Mouse (Mus musculus): ENCODE measurements around the gene Ppara. TPM values are rescaled to one million over a fixed set of nuclear protein-coding genes. Genes with fewer than 3 reads are reported as not detected.
A peak's percentile ranks its signal among the peaks of the same experiment; 100 is the strongest.

Ppara gene
- polyA plus RNA-seq, 1 experiment from 2014 or later = 14.3 TPM

GRCm38 (mm10) chr15:85703858-85704257 is 30.9 kb upstream of the Ppara start:
- H3K27ac ChIP-seq (ENCODE audit: low read depth, low read length) = no peak overlapping the region
- H3K9me3 ChIP-seq (ENCODE audit: control insufficient read depth) = no peaks in the 10 kb centered on the region
- 97% methylated on average over 4 of the region's 4 CpGs for WGBS
- peaks cover 62% of the 10 kb centered on the region for H3K36me3 ChIP-seq (ENCODE audit: control insufficient read depth, insufficient read depth)
- H3K4me2 ChIP-seq (replicated peaks; ENCODE audit: low read depth) = no peak overlapping the region
- TF ChIP-seq CTCF (IDR thresholded peaks at IDR 0.05; ENCODE audit: low read depth) = peak; percentile 39
- no peaks in the 10 kb centered on the region for H3K4me1 ChIP-seq (replicated peaks; ENCODE audit: control insufficient read depth, insufficient read depth, low read length)
- no peaks in the 10 kb centered on the region for H3K27me3 ChIP-seq (replicated peaks; ENCODE audit: control insufficient read depth, insufficient read depth, low read length)
- H3K4me3 ChIP-seq (ENCODE audit: low read depth, low read length) = no peak overlapping the region
- no peak overlapping the region for H3K9ac ChIP-seq (ENCODE audit: low read depth, low read length)
- no peak for ATAC-seq

GRCm38 (mm10) chr15:85704341-85705012 is 30.3 kb upstream of the Ppara start:
- peaks cover 61% of the 10 kb centered on the region for H3K36me3 ChIP-seq (ENCODE audit: control insufficient read depth, insufficient read depth)
- 74% methylated on average over 8 of the region's 8 CpGs for WGBS
- ATAC-seq = no peak

GRCm38 (mm10) chr15:85705013-85705528 is 29.7 kb upstream of the Ppara start:
- no peak for TF ChIP-seq CTCF (IDR thresholded peaks at IDR 0.05; ENCODE audit: low read depth)
- Histone ChIP-seq H3K4me1 (replicated peaks; ENCODE audit: control insufficient read depth, insufficient read depth, low read length) (no peaks in the 10 kb centered on the region), H3K9me3 (ENCODE audit: control insufficient read depth) (no peaks in the 10 kb centered on the region), H3K36me3 (ENCODE audit: control insufficient read depth, insufficient read depth) (peaks cover 57% of the 10 kb centered on the region), H3K9ac (ENCODE audit: low read depth, low read length) (no peak overlapping the region), H3K4me3 (ENCODE audit: low read depth, low read length) (no peak overlapping the region), H3K27me3 (replicated peaks; ENCODE audit: control insufficient read depth, insufficient read depth, low read length) (no peaks in the 10 kb centered on the region), H3K4me2 (replicated peaks; ENCODE audit: low read depth) (no peak overlapping the region), H3K27ac (ENCODE audit: low read depth, low read length) (no peak overlapping the region)
- 85% methylated on average over 9 of the region's 9 CpGs for WGBS
- ATAC-seq = no peak

More at GRCm38 (mm10) chr15:85704341-85705012, 30.3 kb upstream of the Ppara start:
- no peaks in the 10 kb centered on the region for H3K4me1 ChIP-seq (replicated peaks; ENCODE audit: control insufficient read depth, insufficient read depth, low read length)
- no peak overlapping the region for H3K4me3 ChIP-seq (ENCODE audit: low read depth, low read length)
- no peak overlapping the region for H3K27ac ChIP-seq (ENCODE audit: low read depth, low read length)
- no peak overlapping the region for H3K9ac ChIP-seq (ENCODE audit: low read depth, low read length)
- no peak for TF ChIP-seq CTCF (IDR thresholded peaks at IDR 0.05; ENCODE audit: low read depth)
- H3K27me3 ChIP-seq (replicated peaks; ENCODE audit: control insufficient read depth, insufficient read depth, low read length) = no peaks in the 10 kb centered on the region
- no peak overlapping the region for H3K4me2 ChIP-seq (replicated peaks; ENCODE audit: low read depth)
- H3K9me3 ChIP-seq (ENCODE audit: control insufficient read depth) = no peaks in the 10 kb centered on the region

- ATAC-seq = no peak
- Histone ChIP-seq H3K4me2 (replicated peaks; ENCODE audit: low read depth) (no peak overlapping the region), H3K27ac (ENCODE audit: low read depth, low read length) (no peak overlapping the region), H3K4me3 (ENCODE audit: low read depth, low read length) (no peak overlapping the region), H3K9ac (ENCODE audit: low read depth, low read length) (no peak overlapping the region), H3K27me3 (replicated peaks; ENCODE audit: control insufficient read depth, insufficient read depth, low read length) (no peaks in the 10 kb centered on the region), H3K9me3 (ENCODE audit: control insufficient read depth) (no peaks in the 10 kb centered on the region), H3K36me3 (ENCODE audit: control insufficient read depth, insufficient read depth) (peaks cover 54% of the 10 kb centered on the region), H3K4me1 (replicated peaks; ENCODE audit: control insufficient read depth, insufficient read depth, low read length) (no peaks in the 10 kb centered on the region)
- 84% methylated on average over 13 of the region's 13 CpGs for WGBS
- TF ChIP-seq CTCF (IDR thresholded peaks at IDR 0.05; ENCODE audit: low read depth) = no peak
Observed at GRCm38 (mm10) chr15:85705566-85706332, 29.0 kb upstream of the Ppara start.

GRCm38 (mm10) chr15:85706527-85706926 is 28.3 kb upstream of the Ppara start:
- H3K4me2 ChIP-seq (replicated peaks; ENCODE audit: low read depth) = no peak overlapping the region
- no peaks in the 10 kb centered on the region for H3K9me3 ChIP-seq (ENCODE audit: control insufficient read depth)
- H3K9ac ChIP-seq (ENCODE audit: low read depth, low read length) = no peak overlapping the region
- WGBS = 93% methylated on average over 8 of the region's 8 CpGs
- H3K27me3 ChIP-seq (replicated peaks; ENCODE audit: control insufficient read depth, insufficient read depth, low read length) = no peaks in the 10 kb centered on the region
- H3K36me3 ChIP-seq (ENCODE audit: control insufficient read depth, insufficient read depth) = peaks cover 46% of the 10 kb centered on the region
- H3K27ac ChIP-seq (ENCODE audit: low read depth, low read length) = no peak overlapping the region
- H3K4me3 ChIP-seq (ENCODE audit: low read depth, low read length) = no peak overlapping the region
- H3K4me1 ChIP-seq (replicated peaks; ENCODE audit: control insufficient read depth, insufficient read depth, low read length) = no peaks in the 10 kb centered on the region
- no peak for TF ChIP-seq CTCF (IDR thresholded peaks at IDR 0.05; ENCODE audit: low read depth)
- ATAC-seq = no peak

- no peak for ATAC-seq
- Histone ChIP-seq H3K4me1 (replicated peaks; ENCODE audit: control insufficient read depth, insufficient read depth, low read length) (no peaks in the 10 kb centered on the region), H3K36me3 (ENCODE audit: control insufficient read depth, insufficient read depth) (peaks cover 41% of the 10 kb centered on the region), H3K4me3 (ENCODE audit: low read depth, low read length) (no peak overlapping the region), H3K27me3 (replicated peaks; ENCODE audit: control insufficient read depth, insufficient read depth, low read length) (no peaks in the 10 kb centered on the region), H3K9ac (ENCODE audit: low read depth, low read length) (no peak overlapping the region), H3K9me3 (ENCODE audit: control insufficient read depth) (no peaks in the 10 kb centered on the region), H3K27ac (ENCODE audit: low read depth, low read length) (no peak overlapping the region), H3K4me2 (replicated peaks; ENCODE audit: low read depth) (no peak overlapping the region)
- 85% methylated on average over 11 of the region's 11 CpGs for WGBS
- TF ChIP-seq CTCF (IDR thresholded peaks at IDR 0.05; ENCODE audit: low read depth) = no peak
Observed at GRCm38 (mm10) chr15:85707017-85707416, 27.8 kb upstream of the Ppara start.
